Mouse (Mus musculus): ENCODE data around the gene Aqp12.

- no peak for TF ChIP-seq KAT2A (IDR thresholded peaks at IDR 0.05; ENCODE audit: insufficient replicate concordance, low read length)
- TF ChIP-seq MXI1 (IDR thresholded peaks at IDR 0.05; ENCODE audit: low read depth, low read length): no peak
- TF ChIP-seq EP300 (IDR thresholded peaks at IDR 0.05; ENCODE audit: low read length): no peak
These were observed 21.1 kb upstream of the Aqp12 start for GRCm38 (mm10) chr1:92984999-92985398.

Data from CH12.LX (cell line).